8 mouse cellular contexts compared by ENCODE assay signal in genomic region chr7:80191455-80191854, GRCm38 (mm10). TPM values are rescaled to one million over a fixed set of nuclear protein-coding genes. Genes with fewer than 3 reads are reported as not detected.
DNase-seq lines count a peak whose midpoint lies in the region; ATAC-seq and TF ChIP-seq lines count a peak whose summit lies in the region.

No protein-coding gene starts in this region.

- no peak overlapping the region for H3K4me3 ChIP-seq in bone marrow macrophage, adult 2 months (ENCODE audit: insufficient read depth, low read length)
- H3K4me3 ChIP-seq in hindbrain, embryonic 14.5 days (replicated peaks; ENCODE audit: low read length): no peak overlapping the region
- no peak overlapping the region for H3K4me3 ChIP-seq in liver, embryonic 11.5 days (ENCODE audit: low read depth, low read length)
- H3K4me3 ChIP-seq in neural tube, embryonic 13.5 days: no peak overlapping the region
- no peak overlapping the region for H3K4me3 ChIP-seq in cerebellum, adult 2 months (replicated peaks; ENCODE audit: insufficient read depth, low read depth, low read length)

- no peak for ATAC-seq in hindbrain, embryonic 14.5 days (ENCODE audit: low FRiP score)
- peak; percentile 35; the same call in 1 of the 2 replicates for ATAC-seq in liver, embryonic 11.5 days (replicated peaks; ENCODE audit: low FRiP score)
- 0 out of 2 replicates have a peak, but pooled peaks have one; percentile 1 for ATAC-seq in neural tube, embryonic 13.5 days (ENCODE audit: low read depth)

- H3K27ac ChIP-seq in bone marrow macrophage, adult 2 months (ENCODE audit: insufficient read depth, low read depth, low read length): peak overlapping the region; percentile 92; the same call in 1 of the 2 replicates
- H3K27ac ChIP-seq in hindbrain, embryonic 14.5 days: peak overlapping the region; percentile 74; the same call in 1 of the 2 replicates
- H3K27ac ChIP-seq in liver, embryonic 11.5 days (ENCODE audit: low read depth, low read length): peak overlapping the region; percentile 72
- H3K27ac ChIP-seq in neural tube, embryonic 13.5 days (replicated peaks): peak overlapping the region; percentile 92
- no peak overlapping the region for H3K27ac ChIP-seq in cerebellum, adult 2 months (ENCODE audit: insufficient read depth, low read length)

- 52% methylated on average over 5 of the region's 5 CpGs for WGBS in hindbrain, embryonic 14.5 days
- 43% methylated on average over 5 of the region's 5 CpGs for WGBS in liver, embryonic 11.5 days
- WGBS in neural tube, embryonic 13.5 days: 42% methylated on average over 5 of the region's 5 CpGs
- 63% methylated on average over 5 of the region's 5 CpGs for WGBS in cerebellum, adult 2 months

- no peaks in the 10 kb centered on the region for H3K36me3 ChIP-seq in hindbrain, embryonic 14.5 days (replicated peaks; ENCODE audit: control insufficient read depth, insufficient read depth)
- no peaks in the 10 kb centered on the region for H3K36me3 ChIP-seq in liver, embryonic 11.5 days (ENCODE audit: control insufficient read depth, insufficient read depth, low read length)
- no peaks in the 10 kb centered on the region for H3K36me3 ChIP-seq in neural tube, embryonic 13.5 days

- peak; percentile 55 for DNase-seq in adrenal gland, postnatal 10 days
- DNase-seq in adrenal gland, postnatal 4 days (ENCODE audit: low spot score in 2 of 2): no peak
- no peak for DNase-seq in hindbrain, embryonic 14.5 days (ENCODE audit: low spot score)
- DNase-seq in liver, embryonic 11.5 days (ENCODE audit: low spot score): no peak
- DNase-seq in urinary bladder, postnatal 25 days (ENCODE audit: low spot score): peak; percentile 69
- no peak for DNase-seq in cerebellum, adult 2 months

- no peak for TF ChIP-seq CTCF in bone marrow macrophage, adult 2 months (IDR thresholded peaks at IDR 0.05; ENCODE audit: low read depth, low read length)
- no peak for TF ChIP-seq CTCF in cerebellum, adult 2 months (IDR thresholded peaks at IDR 0.05; ENCODE audit: borderline replicate concordance, insufficient read depth, low read depth, low read length)

- H3K4me2 ChIP-seq in hindbrain, embryonic 14.5 days (replicated peaks): no peak overlapping the region
- peak overlapping the region; percentile 59 for H3K4me2 ChIP-seq in liver, embryonic 11.5 days
- H3K4me2 ChIP-seq in neural tube, embryonic 13.5 days: no peak overlapping the region

- TF ChIP-seq POLR2A in bone marrow macrophage, adult 2 months (IDR thresholded peaks at IDR 0.05; ENCODE audit: borderline replicate concordance, low read depth, low read length): no peak
- no peak for TF ChIP-seq POLR2A in cerebellum, adult 2 months (IDR thresholded peaks at IDR 0.05; ENCODE audit: borderline replicate concordance, insufficient read depth, low read length)

- H3K9ac ChIP-seq in hindbrain, embryonic 14.5 days: no peak overlapping the region
- peak overlapping the region; percentile 68 for H3K9ac ChIP-seq in liver, embryonic 11.5 days (ENCODE audit: low read depth, low read length)
- peak overlapping the region; percentile 38; the same call in 1 of the 2 replicates for H3K9ac ChIP-seq in neural tube, embryonic 13.5 days

- no peaks in the 10 kb centered on the region for H3K27me3 ChIP-seq in hindbrain, embryonic 14.5 days (ENCODE audit: control insufficient read depth, insufficient read depth, low read length)
- no peaks in the 10 kb centered on the region for H3K27me3 ChIP-seq in liver, embryonic 11.5 days (replicated peaks; ENCODE audit: control insufficient read depth, insufficient read depth, low read length)
- H3K27me3 ChIP-seq in neural tube, embryonic 13.5 days: no peaks in the 10 kb centered on the region
- H3K27me3 ChIP-seq in cerebellum, adult 2 months (ENCODE audit: control insufficient read depth, insufficient read depth, low read length): no peaks in the 10 kb centered on the region

- peaks cover 15% of the 10 kb centered on the region for H3K4me1 ChIP-seq in bone marrow macrophage, adult 2 months (ENCODE audit: control insufficient read depth, insufficient read depth, low read length)
- H3K4me1 ChIP-seq in hindbrain, embryonic 14.5 days (replicated peaks; ENCODE audit: control insufficient read depth, insufficient read depth, low read length): peaks cover 68% of the 10 kb centered on the region
- H3K4me1 ChIP-seq in liver, embryonic 11.5 days (replicated peaks; ENCODE audit: control insufficient read depth, insufficient read depth, low read length): peaks cover 46% of the 10 kb centered on the region
- H3K4me1 ChIP-seq in neural tube, embryonic 13.5 days (replicated peaks): peaks cover 86% of the 10 kb centered on the region
- H3K4me1 ChIP-seq in cerebellum, adult 2 months (ENCODE audit: control insufficient read depth, insufficient read depth, low read length): peaks cover 3% of the 10 kb centered on the region; the same call in 1 of the 2 replicates

- H3K9me3 ChIP-seq in hindbrain, embryonic 14.5 days (ENCODE audit: control insufficient read depth, low read length): no peaks in the 10 kb centered on the region
- no peaks in the 10 kb centered on the region for H3K9me3 ChIP-seq in liver, embryonic 11.5 days (ENCODE audit: control insufficient read depth, low read length)
- H3K9me3 ChIP-seq in neural tube, embryonic 13.5 days: no peaks in the 10 kb centered on the region

RNA-seq across cellular contexts. Expression of gene Sema4b, which starts 4.8 kb away (rescaled TPM):
- 10 to 100 TPM; 39.0 to 44.3 TPM for total RNA-seq in adrenal gland, postnatal 10 days (2021)
- 10 to 100 TPM; 62.1 to 66.9 TPM for total RNA-seq in adrenal gland, postnatal 4 days (2021)
- polyA plus RNA-seq in bone marrow macrophage, adult 2 months (2012; ENCODE audit: insufficient read depth, insufficient read length, missing spikeins): 11.1 and 13.5 TPM in 2 replicates
- polyA plus RNA-seq in hindbrain, embryonic 14.5 days (2014; fragmentation: Nextera tagmentation; extraction: Ambion mirVana): 17.4 and 19.7 TPM in 2 replicates
- polyA plus RNA-seq in liver, embryonic 11.5 days (2014; fragmentation: Nextera tagmentation; extraction: Ambion mirVana): 11.7 and 12.9 TPM in 2 replicates
- 22.1 and 23.2 TPM in 2 replicates for polyA plus RNA-seq in neural tube, embryonic 13.5 days (2015; fragmentation: Nextera tagmentation; extraction: Ambion mirVana)
- polyA plus RNA-seq in cerebellum, adult 2 months (2012; rRNA removed): 10.7 and 11.5 TPM in 2 replicates

RNA-seq across cellular contexts. Expression of gene Cib1, which starts 41.2 kb away (rescaled TPM):
- total RNA-seq in adrenal gland, postnatal 10 days (2021): 10 to 100 TPM; 50.6 to 54.9 TPM
- total RNA-seq in adrenal gland, postnatal 4 days (2021): 10 to 100 TPM; 50.5 to 52.1 TPM
- 69.3 and 76.2 TPM in 2 replicates for polyA plus RNA-seq in bone marrow macrophage, adult 2 months (2012; ENCODE audit: insufficient read depth, insufficient read length, missing spikeins)
- polyA plus RNA-seq in hindbrain, embryonic 14.5 days (2014; fragmentation: Nextera tagmentation; extraction: Ambion mirVana): 29.8 and 41.1 TPM in 2 replicates
- 113 and 114 TPM in 2 replicates for polyA plus RNA-seq in liver, embryonic 11.5 days (2014; fragmentation: Nextera tagmentation; extraction: Ambion mirVana)
- 31.0 and 34.6 TPM in 2 replicates for polyA plus RNA-seq in neural tube, embryonic 13.5 days (2015; fragmentation: Nextera tagmentation; extraction: Ambion mirVana)
- polyA plus RNA-seq in cerebellum, adult 2 months (2012; rRNA removed): 40.1 and 45.0 TPM in 2 replicates

RNA-seq across cellular contexts. Expression of gene Gdpgp1, which starts 41.2 kb away (rescaled TPM):
- 1 to 10 TPM; 3.0 to 3.9 TPM for total RNA-seq in adrenal gland, postnatal 10 days (2021)
- total RNA-seq in adrenal gland, postnatal 4 days (2021): 1 to 10 TPM; 5.0 to 5.1 TPM
- 3.1 and 3.5 TPM in 2 replicates for polyA plus RNA-seq in bone marrow macrophage, adult 2 months (2012; ENCODE audit: insufficient read depth, insufficient read length, missing spikeins)
- 3.4 and 3.8 TPM in 2 replicates for polyA plus RNA-seq in hindbrain, embryonic 14.5 days (2014; fragmentation: Nextera tagmentation; extraction: Ambion mirVana)
- polyA plus RNA-seq in liver, embryonic 11.5 days (2014; fragmentation: Nextera tagmentation; extraction: Ambion mirVana): 6.5 and 7.4 TPM in 2 replicates
- 4.5 TPM in 2 replicates for polyA plus RNA-seq in neural tube, embryonic 13.5 days (2015; fragmentation: Nextera tagmentation; extraction: Ambion mirVana)
- polyA plus RNA-seq in cerebellum, adult 2 months (2012; rRNA removed): 3.9 and 4.1 TPM in 2 replicates

RNA-seq across cellular contexts. Expression of gene Ttll13, which starts 54.7 kb away (rescaled TPM):
- 1 to 10 TPM; 1.1 to 1.8 TPM for total RNA-seq in adrenal gland, postnatal 10 days (2021)
- 1 to 10 TPM; 3.2 to 4.5 TPM for total RNA-seq in adrenal gland, postnatal 4 days (2021)
- not detected in 2 replicates for polyA plus RNA-seq in bone marrow macrophage, adult 2 months (2012; ENCODE audit: insufficient read depth, insufficient read length, missing spikeins)
- 1.3 and 1.7 TPM in 2 replicates for polyA plus RNA-seq in hindbrain, embryonic 14.5 days (2014; fragmentation: Nextera tagmentation; extraction: Ambion mirVana)
- polyA plus RNA-seq in liver, embryonic 11.5 days (2014; fragmentation: Nextera tagmentation; extraction: Ambion mirVana): 0.52 and 1.6 TPM in 2 replicates
- polyA plus RNA-seq in neural tube, embryonic 13.5 days (2015; fragmentation: Nextera tagmentation; extraction: Ambion mirVana): 1.6 and 2.8 TPM in 2 replicates
- polyA plus RNA-seq in cerebellum, adult 2 months (2012; rRNA removed): 0.69 and 0.98 TPM in 2 replicates

Comparison
In these comparisons a context has a peak if more than half of its experiments do, and no peak if none do; other contexts are left out.
1. DNase-seq: peak in adrenal gland, postnatal 10 days (single experiment) and urinary bladder, postnatal 25 days (single experiment); none in adrenal gland, postnatal 4 days (0 of 2), hindbrain, embryonic 14.5 days (single experiment), liver, embryonic 11.5 days (single experiment) and cerebellum, adult 2 months (0 of 2).